Mouse (Mus musculus): Measurements from ENCODE around the gene Gm21943.
"Not testable (repeated sequence)": the region's sequence is repeated elsewhere in the genome, so short reads cannot be mapped to it uniquely, and the experiment has no call there.

The Gm21943 gene

DNA sequence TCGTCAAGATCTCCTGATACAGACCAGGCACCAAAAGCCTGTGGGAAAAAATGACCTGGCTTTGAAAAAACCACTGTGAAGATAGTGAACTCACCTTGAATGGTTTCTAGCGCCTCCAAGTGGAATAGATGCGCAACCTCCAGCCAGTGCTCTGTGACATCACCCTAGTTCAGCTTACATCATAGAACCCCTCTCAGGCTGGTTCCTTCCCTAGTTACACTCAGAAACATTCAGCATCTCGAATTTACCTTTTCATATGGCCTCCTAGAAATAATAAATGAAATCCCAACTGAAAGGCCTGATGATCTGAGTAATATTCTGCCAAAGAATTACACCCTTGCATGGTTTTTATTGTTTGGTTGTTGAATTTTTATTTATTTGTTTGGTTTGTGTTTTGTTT is at the start of gene Gm21943:
Gene Gm21943, minus strand, starts transcription at position 101 of the 400 bp plus-strand sequence.
- DNase-seq (ENCODE audit: low spot score in 2 of 2): not testable (repeated sequence)
